Mouse (Mus musculus): Measurements from ENCODE around the gene Snx27. TPM values are rescaled to one million over a fixed set of nuclear protein-coding genes. Genes with fewer than 3 reads are reported as not detected.

Gene Snx27
- polyA plus RNA-seq, 1 experiment = 2.3 TPM

DNA sequence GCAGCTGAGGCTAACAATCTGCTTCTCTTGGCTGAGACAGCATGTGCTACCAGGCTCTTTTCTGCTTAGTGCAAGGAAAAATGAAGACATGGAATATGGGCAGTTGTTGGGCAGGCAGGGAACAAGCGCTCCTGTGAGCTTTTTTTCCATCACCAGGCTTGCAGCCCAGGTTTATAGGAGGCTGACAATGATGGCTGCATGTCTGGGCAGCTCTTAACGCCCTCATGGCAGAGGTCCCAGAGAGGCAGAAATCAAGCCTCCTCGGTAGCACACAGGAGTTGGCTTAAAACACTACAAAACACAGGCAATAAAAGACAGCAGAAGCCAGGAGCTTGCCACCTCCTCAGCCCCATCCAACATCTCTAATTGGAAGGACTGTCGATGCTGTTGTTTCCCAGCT lies 28.8 kb upstream of the Snx27 start:
- H3K4me1 ChIP-seq = peaks cover 23% of the 10 kb centered on the region
- no peak overlapping the region for H3K4me3 ChIP-seq (replicated peaks)
- H3K9me3 ChIP-seq = no peaks in the 10 kb centered on the region
- H3K36me3 ChIP-seq (replicated peaks; ENCODE audit: low read length) = peaks cover 30% of the 10 kb centered on the region
- TF ChIP-seq GATA1 (IDR thresholded peaks at IDR 0.05; ENCODE audit: borderline replicate concordance, low read length) (no peak), FLI1 (IDR thresholded peaks at IDR 0.05; ENCODE audit: low read length) (no peak)
- no peaks in the 10 kb centered on the region for H3K27me3 ChIP-seq (replicated peaks)

DNA sequence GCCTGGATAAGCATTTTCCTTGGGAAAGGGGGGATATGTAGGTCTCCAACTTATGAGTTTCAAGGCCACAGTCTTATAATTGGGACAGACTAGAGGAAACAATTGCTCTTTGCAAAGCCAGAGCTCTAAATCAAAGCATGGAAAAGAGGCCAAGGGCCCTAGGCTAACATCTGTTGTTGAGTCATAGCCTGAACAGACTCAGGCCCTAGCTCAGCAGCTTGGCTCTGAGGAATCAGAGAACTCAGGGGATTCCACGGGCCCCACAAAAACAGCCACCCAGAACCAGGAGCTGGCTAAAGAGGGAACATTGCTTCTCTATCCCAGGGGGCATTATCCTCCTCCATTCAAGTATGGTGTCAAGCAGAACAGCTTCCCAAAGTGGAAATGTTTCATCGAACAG lies 28.1 kb upstream of the Snx27 start:
- no peaks in the 10 kb centered on the region for H3K9me3 ChIP-seq
- H3K4me3 ChIP-seq (replicated peaks) = no peak overlapping the region
- H3K36me3 ChIP-seq (replicated peaks; ENCODE audit: low read length) = peaks cover 22% of the 10 kb centered on the region
- TF ChIP-seq FLI1 (IDR thresholded peaks at IDR 0.05; ENCODE audit: low read length) = no peak
- no peak for TF ChIP-seq GATA1 (IDR thresholded peaks at IDR 0.05; ENCODE audit: borderline replicate concordance, low read length)
- H3K4me1 ChIP-seq = peaks cover 23% of the 10 kb centered on the region
- no peaks in the 10 kb centered on the region for H3K27me3 ChIP-seq (replicated peaks)

DNA sequence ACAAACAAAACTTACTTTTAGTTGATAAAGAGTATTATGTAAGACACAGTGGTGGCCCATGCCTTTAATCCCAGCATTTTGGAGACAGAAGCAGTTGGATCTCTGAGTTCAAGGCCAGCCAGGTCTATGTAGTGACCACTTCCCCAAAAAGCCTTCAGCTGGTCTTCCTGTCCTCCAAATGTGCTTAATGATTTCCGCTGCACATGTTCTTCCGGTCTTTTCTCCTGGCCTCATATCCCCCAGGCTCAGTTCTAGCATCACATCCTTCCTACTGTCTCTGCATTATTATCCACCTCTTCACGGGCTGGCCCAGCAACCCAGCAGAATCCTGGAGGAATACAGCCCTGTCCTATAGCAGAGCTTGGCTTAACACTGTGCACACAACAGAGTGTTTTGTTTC lies 27.1 kb upstream of the Snx27 start:
- Histone ChIP-seq H3K4me3 (replicated peaks) (no peak overlapping the region), H3K36me3 (replicated peaks; ENCODE audit: low read length) (peaks cover 14% of the 10 kb centered on the region), H3K4me1 (peaks cover 23% of the 10 kb centered on the region), H3K27me3 (replicated peaks) (no peaks in the 10 kb centered on the region), H3K9me3 (no peaks in the 10 kb centered on the region)
- TF ChIP-seq GATA1 (IDR thresholded peaks at IDR 0.05; ENCODE audit: borderline replicate concordance, low read length) (no peak), FLI1 (IDR thresholded peaks at IDR 0.05; ENCODE audit: low read length) (no peak)

DNA sequence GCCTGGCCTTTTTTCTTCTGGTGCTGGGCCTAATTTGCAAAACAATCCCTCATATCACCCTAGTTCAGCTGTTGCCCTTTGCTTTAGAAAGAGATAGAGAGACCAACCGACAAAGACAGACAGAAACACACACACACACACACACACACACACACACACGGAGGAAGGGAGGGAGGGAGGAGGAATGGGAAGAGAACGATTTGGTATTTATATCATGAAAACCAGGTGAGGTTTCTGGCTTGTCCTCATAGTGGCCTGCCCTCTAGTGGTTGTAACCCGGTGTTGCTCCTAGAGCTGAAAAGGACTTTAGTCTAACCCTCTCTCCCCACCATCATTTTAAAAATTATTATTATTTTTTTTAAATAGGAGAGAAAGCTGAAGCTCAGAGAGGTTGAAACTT lies 19.4 kb upstream of the Snx27 start:
- no peak overlapping the region for H3K4me3 ChIP-seq (replicated peaks)
- H3K27me3 ChIP-seq (replicated peaks) = no peaks in the 10 kb centered on the region
- H3K36me3 ChIP-seq (replicated peaks; ENCODE audit: low read length) = no peaks in the 10 kb centered on the region
- peaks cover 27% of the 10 kb centered on the region for H3K4me1 ChIP-seq
- H3K9me3 ChIP-seq = no peaks in the 10 kb centered on the region
- TF ChIP-seq FLI1 (IDR thresholded peaks at IDR 0.05; ENCODE audit: low read length) = no peak
- no peak for TF ChIP-seq GATA1 (IDR thresholded peaks at IDR 0.05; ENCODE audit: borderline replicate concordance, low read length)

DNA sequence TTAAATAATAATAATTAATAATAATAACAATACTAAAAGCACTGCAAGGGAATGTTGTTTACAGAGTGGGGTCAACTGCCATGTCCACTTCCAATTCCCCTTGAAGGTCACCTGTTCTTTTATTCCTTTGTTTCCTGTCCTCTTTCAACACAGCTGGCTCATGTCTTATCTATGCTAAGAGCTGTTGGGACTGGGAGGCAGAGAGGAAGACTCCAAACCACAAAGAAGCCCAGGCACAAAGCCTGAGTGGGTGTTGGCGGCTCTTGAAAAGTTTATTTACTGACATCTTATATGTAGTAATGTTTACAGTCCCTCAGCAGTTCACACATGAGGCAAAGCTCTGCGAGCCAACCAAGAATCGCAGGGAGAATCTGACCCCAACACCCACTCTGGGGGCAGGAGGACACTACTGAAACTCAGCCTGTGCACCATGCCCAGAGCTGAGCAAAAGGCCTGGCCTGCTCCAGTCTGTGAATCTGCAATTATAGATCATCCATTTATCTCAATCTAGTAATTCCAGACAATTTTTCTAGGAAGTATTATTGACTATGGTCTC lies 14.8 kb upstream of the Snx27 start:
- H3K27me3 ChIP-seq (replicated peaks) = no peaks in the 10 kb centered on the region
- H3K9me3 ChIP-seq = peaks cover 18% of the 10 kb centered on the region
- no peaks in the 10 kb centered on the region for H3K36me3 ChIP-seq (replicated peaks; ENCODE audit: low read length)
- peak overlapping the region; percentile 2 for H3K4me3 ChIP-seq (replicated peaks)
- peaks cover 41% of the 10 kb centered on the region for H3K4me1 ChIP-seq
- TF ChIP-seq GATA1 (IDR thresholded peaks at IDR 0.05; ENCODE audit: borderline replicate concordance, low read length) = no peak
- no peak for TF ChIP-seq FLI1 (IDR thresholded peaks at IDR 0.05; ENCODE audit: low read length)

DNA sequence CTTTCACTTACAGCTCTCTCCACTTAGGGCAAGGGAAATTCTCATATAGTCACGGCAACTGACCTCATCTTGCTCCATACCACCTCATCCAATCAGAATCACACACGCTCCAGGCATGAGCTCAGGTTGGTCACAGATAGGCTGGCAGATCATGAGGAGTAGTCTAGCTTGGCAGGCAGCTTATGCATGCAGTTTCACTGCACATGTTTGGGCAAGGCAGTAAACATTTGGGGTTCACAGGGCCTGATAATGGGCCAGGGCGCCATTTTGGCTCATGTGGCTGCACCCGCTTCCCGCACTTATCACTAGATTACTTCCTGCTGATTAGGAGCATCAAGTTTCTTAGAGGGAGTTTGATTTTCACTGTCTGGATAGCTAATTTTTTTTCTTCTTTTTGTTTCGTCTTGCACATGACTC lies 13.4 kb upstream of the Snx27 start:
- H3K4me1 ChIP-seq = peaks cover 31% of the 10 kb centered on the region
- TF ChIP-seq GATA1 (IDR thresholded peaks at IDR 0.05; ENCODE audit: borderline replicate concordance, low read length) (no peak), FLI1 (IDR thresholded peaks at IDR 0.05; ENCODE audit: low read length) (no peak)
- peaks cover 18% of the 10 kb centered on the region for H3K9me3 ChIP-seq
- no peak overlapping the region for H3K4me3 ChIP-seq (replicated peaks)
- no peaks in the 10 kb centered on the region for H3K36me3 ChIP-seq (replicated peaks; ENCODE audit: low read length)
- H3K27me3 ChIP-seq (replicated peaks) = no peaks in the 10 kb centered on the region

DNA sequence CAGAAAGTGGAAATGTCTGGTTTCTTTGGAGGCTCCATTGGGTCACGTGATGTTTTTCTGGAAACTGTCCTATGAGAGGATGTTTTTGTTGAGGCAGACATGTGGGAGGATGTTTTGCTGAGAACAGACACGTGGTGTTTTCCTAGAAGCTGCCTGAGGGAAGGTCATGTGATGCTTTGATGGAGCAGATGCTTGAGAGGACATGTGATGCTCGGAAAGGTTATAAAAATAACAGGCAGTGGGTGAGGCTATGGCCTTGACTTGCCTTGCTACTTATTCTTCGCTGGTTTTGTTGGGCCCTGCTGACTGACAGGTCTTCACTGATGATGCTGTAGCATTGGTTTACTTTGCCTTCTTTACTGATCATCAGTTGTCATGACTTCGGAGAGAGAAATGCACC lies 8.6 kb upstream of the Snx27 start:
- peaks cover 18% of the 10 kb centered on the region for H3K4me1 ChIP-seq
- peaks cover 18% of the 10 kb centered on the region for H3K9me3 ChIP-seq
- H3K4me3 ChIP-seq (replicated peaks) = no peak overlapping the region
- H3K27me3 ChIP-seq (replicated peaks) = peaks cover 3% of the 10 kb centered on the region
- H3K36me3 ChIP-seq (replicated peaks; ENCODE audit: low read length) = no peaks in the 10 kb centered on the region
- no peak for TF ChIP-seq GATA1 (IDR thresholded peaks at IDR 0.05; ENCODE audit: borderline replicate concordance, low read length)

DNA sequence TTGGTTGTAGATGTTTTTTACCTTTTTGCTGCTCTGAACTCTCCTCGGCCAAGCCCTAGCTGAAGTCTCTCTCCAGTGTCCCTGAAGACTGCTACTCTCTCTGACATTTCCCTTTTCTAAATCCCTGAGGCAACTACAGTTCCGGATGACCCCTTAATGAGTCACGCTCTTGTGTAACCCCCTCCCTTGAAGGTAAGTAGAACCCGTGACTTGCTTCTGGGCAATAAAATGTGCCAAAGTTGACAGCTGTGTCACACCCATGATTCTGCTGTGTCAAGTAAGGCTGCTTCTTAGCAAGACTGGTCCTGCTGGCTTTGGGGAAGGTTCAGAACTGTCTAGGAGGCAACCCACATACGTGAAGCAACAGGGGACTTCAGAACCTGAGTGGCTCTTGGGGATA lies 5.4 kb upstream of the Snx27 start:
- Histone ChIP-seq H3K36me3 (replicated peaks; ENCODE audit: low read length) (no peaks in the 10 kb centered on the region), H3K27me3 (replicated peaks) (peaks cover 3% of the 10 kb centered on the region), H3K9me3 (no peaks in the 10 kb centered on the region), H3K4me1 (peaks cover 13% of the 10 kb centered on the region), H3K4me3 (replicated peaks) (no peak overlapping the region)
- TF ChIP-seq GATA1 (IDR thresholded peaks at IDR 0.05; ENCODE audit: borderline replicate concordance, low read length) (no peak), FLI1 (IDR thresholded peaks at IDR 0.05; ENCODE audit: low read length) (no peak)

DNA sequence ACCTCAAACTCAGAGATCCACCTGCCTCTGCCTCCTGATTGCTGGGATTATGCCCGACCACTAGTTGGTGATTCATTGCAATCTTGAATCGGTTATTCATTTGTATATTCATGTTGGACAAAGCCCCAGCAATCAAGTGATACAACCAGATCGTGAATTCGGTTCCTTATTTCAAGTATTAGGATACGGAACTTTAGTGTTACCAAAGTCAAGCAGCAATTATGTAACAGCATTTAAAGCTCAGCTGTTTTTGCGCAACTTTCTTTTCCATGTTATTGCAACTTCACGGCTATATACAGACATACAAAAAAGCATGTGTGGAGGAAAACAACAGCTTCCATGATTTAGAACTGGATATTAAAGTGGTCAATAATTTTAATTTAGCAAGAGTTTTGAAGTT lies 428 bp upstream of the Snx27 start:
- H3K36me3 ChIP-seq (replicated peaks; ENCODE audit: low read length) = peaks cover 4% of the 10 kb centered on the region
- H3K27me3 ChIP-seq (replicated peaks) = no peaks in the 10 kb centered on the region
- no peak for TF ChIP-seq GATA1 (IDR thresholded peaks at IDR 0.05; ENCODE audit: borderline replicate concordance, low read length)
- no peak for TF ChIP-seq FLI1 (IDR thresholded peaks at IDR 0.05; ENCODE audit: low read length)
- peak overlapping the region; percentile 99 for H3K4me3 ChIP-seq (replicated peaks)
- H3K9me3 ChIP-seq = no peaks in the 10 kb centered on the region
- H3K4me1 ChIP-seq = peaks cover 27% of the 10 kb centered on the region

DNA sequence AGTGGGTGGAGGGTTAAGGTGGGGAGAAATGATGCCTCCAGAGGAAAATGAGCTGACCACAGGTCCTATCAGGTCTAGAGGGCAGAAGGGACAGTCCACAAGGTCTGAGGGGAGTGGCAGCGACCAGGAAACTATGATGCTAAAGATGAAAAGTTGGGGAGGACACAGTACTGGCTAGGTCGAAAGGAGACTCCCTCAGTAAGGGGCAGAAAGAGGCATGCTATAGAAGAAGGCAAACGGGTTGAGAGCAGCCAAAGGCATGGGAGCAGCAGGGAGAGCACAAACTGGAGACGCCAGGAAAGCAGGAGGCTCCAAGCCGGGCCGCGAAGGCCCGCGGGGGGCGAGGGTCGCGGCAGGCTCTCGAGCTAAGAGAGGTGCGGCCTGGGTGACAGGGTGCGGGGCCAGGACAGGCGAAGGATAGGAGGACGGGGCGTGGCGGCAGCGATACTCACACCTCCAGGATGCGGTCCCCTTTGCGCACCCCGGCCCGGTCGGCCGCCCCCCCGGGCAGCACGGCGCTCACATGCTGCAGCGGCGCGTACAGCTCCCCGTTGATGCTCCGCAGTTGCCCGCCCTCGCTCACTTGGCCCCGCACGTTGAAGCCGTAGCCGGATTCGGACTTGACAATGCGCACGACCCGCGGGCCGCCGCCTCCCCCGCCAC lies 592 bp downstream of the Snx27 start:
- H3K9me3 ChIP-seq = no peaks in the 10 kb centered on the region
- peak overlapping the region; percentile 99 for H3K4me3 ChIP-seq (replicated peaks)
- H3K4me1 ChIP-seq = peaks cover 17% of the 10 kb centered on the region
- TF ChIP-seq GATA1 (IDR thresholded peaks at IDR 0.05; ENCODE audit: borderline replicate concordance, low read length) (no peak), FLI1 (IDR thresholded peaks at IDR 0.05; ENCODE audit: low read length) (no peak)
- H3K36me3 ChIP-seq (replicated peaks; ENCODE audit: low read length) = peaks cover 8% of the 10 kb centered on the region
- no peaks in the 10 kb centered on the region for H3K27me3 ChIP-seq (replicated peaks)
